Mouse (Mus musculus): ENCODE measurements around the gene Stx16.

GRCm38 (mm10) chr2:174130468-174131097 lies 54.5 kb downstream of the Stx16 start:
- TF ChIP-seq CTCF (IDR thresholded peaks at IDR 0.05) (no peak), POLR2A (IDR thresholded peaks at IDR 0.05; ENCODE audit: insufficient read depth, low read depth, low read length) (no peak), EP300 (IDR thresholded peaks at IDR 0.05; ENCODE audit: insufficient read depth, low read depth, low read length) (no peak)

Measured in heart, adult 2 months (tissue).